Mouse (Mus musculus) splenic B cell, adult 2 months (primary cell): ENCODE measurements at regions not wholly inside any gene's neighbourhood (a gene's known extent, or its start where the extent isn't known, plus 50 kb on each side); places are given as distances from the start of the nearest gene placed in this dataset.
"Not testable (repeated sequence)": the region's sequence is repeated elsewhere in the genome, so short reads cannot be mapped to it uniquely, and the experiment has no call there.

Source experiments
- DNase-seq: peaks from one replicate; pipeline ENCODE4 v3.0.0-alpha.2; 2011; ENCODE audit warnings: low read depth, low spot score
- H3K27me3 ChIP-seq: 2 replicates; pipeline ENCODE4 v1.6.1; 2012; ENCODE audit warnings: mild to moderate bottlenecking, low read length, moderate library complexity, mixed read lengths; ENCODE audit not compliant: control insufficient read depth, poor library complexity, insufficient read depth, severe bottlenecking
- H3K36me3 ChIP-seq: 2 replicates; pipeline ENCODE4 v1.6.1; 2012; ENCODE audit warnings: mild to moderate bottlenecking, low read length, moderate library complexity, mixed read lengths; ENCODE audit not compliant: control insufficient read depth, poor library complexity, insufficient read depth, severe bottlenecking

DNA sequence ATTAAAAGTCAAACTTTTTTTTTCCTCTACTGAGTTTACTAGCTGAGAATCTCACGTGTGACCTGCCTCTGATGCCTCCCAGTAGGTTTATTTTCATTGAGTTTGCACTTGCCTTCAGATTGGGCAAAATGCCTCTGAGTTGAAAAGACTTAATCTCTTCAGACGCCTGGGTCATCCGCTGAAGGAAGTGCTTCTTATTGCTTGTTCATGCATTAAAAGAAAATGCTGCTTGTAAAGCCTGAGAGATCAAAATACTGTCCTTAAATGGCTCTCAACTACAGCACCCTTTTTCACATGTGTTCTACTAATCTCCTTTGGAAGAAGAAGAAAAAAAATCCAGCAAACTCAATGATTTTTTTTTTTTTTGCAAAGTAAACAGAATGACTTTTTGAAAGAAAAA lies 351.5 kb downstream of the Kcnh5 start:
- Histone ChIP-seq H3K36me3 (no peaks in the 10 kb centered on the region), H3K27me3 (no peaks in the 10 kb centered on the region)
- DNase-seq = no peak

DNA sequence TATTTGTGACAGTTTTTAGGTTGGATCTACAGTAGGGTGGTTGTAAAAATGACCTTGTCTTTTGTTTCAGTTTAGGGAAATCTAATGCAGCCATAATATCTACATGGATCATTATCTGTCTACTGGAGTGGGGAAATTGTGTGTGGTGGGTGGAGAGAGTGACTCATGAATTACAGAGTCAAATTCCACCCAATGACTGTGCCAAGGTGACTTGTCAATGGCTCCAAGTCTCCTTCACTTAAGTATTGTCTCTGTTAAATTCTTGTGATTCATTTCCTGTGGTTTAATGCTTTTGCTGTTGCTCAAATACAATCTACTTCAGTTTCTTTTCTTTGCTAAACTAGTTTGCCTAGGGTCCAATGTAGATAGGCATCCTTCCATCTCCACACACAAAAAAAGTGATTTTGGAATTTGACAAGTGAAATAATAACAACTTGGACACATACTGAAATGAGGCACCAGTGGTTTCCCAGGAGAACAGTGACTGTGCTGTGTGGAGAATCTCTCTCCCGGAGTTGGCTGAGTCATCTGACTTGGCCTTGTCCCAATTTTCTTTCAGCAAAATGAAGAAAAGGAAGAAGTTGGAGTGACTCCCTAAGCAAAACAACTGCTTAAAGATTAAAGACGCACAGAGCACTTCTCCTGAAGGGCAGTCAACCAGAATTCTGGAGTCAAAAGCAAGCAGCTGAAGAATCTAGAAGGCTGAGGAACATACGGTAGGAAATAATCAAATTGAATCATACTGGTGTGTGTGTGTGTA lies 352.2 kb downstream of the Kcnh5 start:
- Histone ChIP-seq H3K27me3 (no peaks in the 10 kb centered on the region), H3K36me3 (no peaks in the 10 kb centered on the region)
- no peak for DNase-seq

- H3K36me3 ChIP-seq, DNase-seq, H3K27me3 ChIP-seq: not testable (repeated sequence)
These were observed 361.0 kb downstream of the Kcnh5 start for GRCm38 (mm10) chr12:74816181-74816580.

- not testable (repeated sequence) for H3K36me3 ChIP-seq, H3K27me3 ChIP-seq, DNase-seq
These were observed 368.6 kb downstream of the Kcnh5 start for GRCm38 (mm10) chr12:74808571-74808970.

- H3K27me3 ChIP-seq, H3K36me3 ChIP-seq, DNase-seq: not testable (repeated sequence)
These were observed 369.2 kb downstream of the Kcnh5 start for GRCm38 (mm10) chr12:74807926-74808325.

- peak; percentile 43 for DNase-seq
- Histone ChIP-seq H3K27me3 (no peaks in the 10 kb centered on the region), H3K36me3 (no peaks in the 10 kb centered on the region)
These were observed 373.2 kb downstream of the Kcnh5 start for GRCm38 (mm10) chr12:74803740-74804512.

GRCm38 (mm10) chr12:74792036-74792435 lies 385.1 kb downstream of the Kcnh5 start:
- DNase-seq = no peak
- Histone ChIP-seq H3K27me3 (no peaks in the 10 kb centered on the region), H3K36me3 (no peaks in the 10 kb centered on the region)

GRCm38 (mm10) chr12:74762284-74762683 lies 414.8 kb downstream of the Kcnh5 start:
- Histone ChIP-seq H3K36me3 (no peaks in the 10 kb centered on the region), H3K27me3 (no peaks in the 10 kb centered on the region)
- no peak for DNase-seq

DNA sequence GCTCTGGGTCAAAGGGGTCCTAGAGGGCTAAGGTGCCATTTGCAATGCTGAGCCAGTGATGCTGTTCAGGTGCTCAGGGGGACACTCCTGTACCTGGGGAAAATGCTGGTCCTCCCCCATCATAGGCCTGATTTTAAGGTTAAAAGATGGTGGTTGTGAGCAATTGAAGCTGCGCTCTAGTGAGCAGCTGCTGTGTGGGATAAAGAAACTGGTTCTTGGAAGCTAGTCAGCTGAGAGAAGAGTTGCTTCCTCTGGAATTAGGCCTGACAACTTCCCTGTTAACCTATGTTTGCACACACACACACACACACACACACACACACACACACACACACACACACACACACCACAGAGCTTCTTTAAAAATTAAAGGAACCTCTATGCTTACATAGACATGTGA lies 428.9 kb upstream of the Gm11042 start:
- no peak for DNase-seq
- Histone ChIP-seq H3K27me3 (no peaks in the 10 kb centered on the region), H3K36me3 (no peaks in the 10 kb centered on the region)

- DNase-seq = no peak
- Histone ChIP-seq H3K27me3 (no peaks in the 10 kb centered on the region), H3K36me3 (no peaks in the 10 kb centered on the region)
These were observed 412.7 kb upstream of the Gm11042 start for GRCm38 (mm10) chr12:74728866-74729265.

DNA sequence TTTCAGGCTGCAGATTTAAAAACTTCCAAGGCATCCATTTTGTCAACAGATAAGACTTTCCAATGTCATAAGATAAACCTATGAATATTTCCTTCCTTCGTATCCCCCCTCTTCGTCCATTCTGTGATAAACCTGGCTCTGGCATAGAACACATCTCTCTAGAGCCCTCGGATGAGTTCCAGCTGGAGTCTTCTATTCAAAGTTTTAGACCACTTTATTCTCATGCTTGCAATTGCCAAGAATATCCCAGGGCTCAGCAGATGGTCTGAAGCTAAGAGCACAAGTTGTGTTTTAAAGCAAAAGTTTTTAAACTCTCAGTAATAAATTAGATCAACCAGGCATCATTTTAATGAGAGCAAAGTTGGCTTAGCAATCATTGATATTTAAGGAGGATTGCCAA lies 363.0 kb upstream of the Gm11042 start:
- DNase-seq = no peak

DNA sequence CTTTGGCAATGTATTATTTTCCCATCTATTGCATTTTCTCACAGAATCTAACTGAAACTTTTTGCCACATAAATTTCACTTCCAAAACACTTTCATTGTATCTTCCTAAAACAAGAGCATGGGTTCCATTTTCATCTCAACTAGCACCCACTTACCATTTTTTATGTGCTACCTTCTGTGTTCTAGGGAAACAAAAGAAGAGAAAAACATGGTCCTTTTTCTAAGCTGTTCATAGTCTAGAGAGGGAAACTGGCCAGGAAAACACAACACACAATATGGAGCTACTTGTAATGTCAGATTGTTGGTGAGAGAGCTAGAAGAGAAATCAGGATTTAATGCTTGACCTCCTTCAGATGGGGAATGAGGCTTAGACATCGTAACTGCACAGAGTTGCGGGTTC lies 361.6 kb upstream of the Gm11042 start:
- Histone ChIP-seq H3K36me3 (no peaks in the 10 kb centered on the region), H3K27me3 (no peaks in the 10 kb centered on the region)
- no peak for DNase-seq

More for the DNA sequence above, 363.0 kb upstream of the Gm11042 start:
- H3K27me3 ChIP-seq = no peaks in the 10 kb centered on the region
- no peaks in the 10 kb centered on the region for H3K36me3 ChIP-seq

- DNase-seq = no peak
- Histone ChIP-seq H3K36me3 (no peaks in the 10 kb centered on the region), H3K27me3 (no peaks in the 10 kb centered on the region)
These were observed 342.2 kb upstream of the Gm11042 start for GRCm38 (mm10) chr12:74658406-74658805.

GRCm38 (mm10) chr12:74657036-74657648 lies 340.9 kb upstream of the Gm11042 start:
- no peaks in the 10 kb centered on the region for H3K27me3 ChIP-seq
- DNase-seq = no peak
- H3K36me3 ChIP-seq = no peaks in the 10 kb centered on the region

GRCm38 (mm10) chr12:74651256-74651655 lies 335.1 kb upstream of the Gm11042 start:
- DNase-seq = no peak
- H3K27me3 ChIP-seq = no peaks in the 10 kb centered on the region
- no peaks in the 10 kb centered on the region for H3K36me3 ChIP-seq
